Comparison of ENCODE assay signal across 8 mouse cellular contexts in genomic region chr9:106370620-106371383, GRCm38 (mm10). TPM values are rescaled to one million over a fixed set of nuclear protein-coding genes. Genes with fewer than 3 reads are reported as not detected.
DNase-seq lines count a peak whose midpoint lies in the region; ATAC-seq and TF ChIP-seq lines count a peak whose summit lies in the region.

No protein-coding gene starts in this region.

- H3ac ChIP-seq in myocyte (ENCODE audit: control insufficient read depth, insufficient read length) = peak overlapping the region; percentile 68

- no peak for TF ChIP-seq CTCF in hindbrain, postnatal 0 days (IDR thresholded peaks at IDR 0.05; ENCODE audit: low read depth)

- H3K27me3 ChIP-seq in embryonic facial prominence, embryonic 15.5 days = no peaks in the 10 kb centered on the region
- H3K27me3 ChIP-seq in hindbrain, postnatal 0 days (ENCODE audit: insufficient read depth, low read length) = no peaks in the 10 kb centered on the region
- H3K27me3 ChIP-seq in myocyte (ENCODE audit: control insufficient read depth, insufficient read depth, insufficient read length) = no peaks in the 10 kb centered on the region

- WGBS in embryonic facial prominence, embryonic 15.5 days = 28% methylated on average over 30 of the region's 30 CpGs
- 83% methylated on average over 30 of the region's 30 CpGs for WGBS in hindbrain, postnatal 0 days

- H3K4me1 ChIP-seq in embryonic facial prominence, embryonic 15.5 days = peaks cover 66% of the 10 kb centered on the region
- peaks cover 24% of the 10 kb centered on the region for H3K4me1 ChIP-seq in hindbrain, postnatal 0 days (ENCODE audit: insufficient read depth, low read length)

- no peaks in the 10 kb centered on the region for H3K9me3 ChIP-seq in embryonic facial prominence, embryonic 15.5 days (replicated peaks)
- H3K9me3 ChIP-seq in hindbrain, postnatal 0 days (ENCODE audit: low read length) = no peaks in the 10 kb centered on the region

- peaks cover 35% of the 10 kb centered on the region for H3K79me2 ChIP-seq in myocyte (ENCODE audit: control insufficient read depth, insufficient read depth)

- peaks cover 35% of the 10 kb centered on the region for H3K36me3 ChIP-seq in embryonic facial prominence, embryonic 15.5 days
- peaks cover 15% of the 10 kb centered on the region for H3K36me3 ChIP-seq in hindbrain, postnatal 0 days (ENCODE audit: insufficient read depth, low read length)
- H3K36me3 ChIP-seq in myocyte (ENCODE audit: control insufficient read depth, insufficient read depth) = no peaks in the 10 kb centered on the region

- H3K27ac ChIP-seq in embryonic facial prominence, embryonic 15.5 days (replicated peaks) = peak overlapping the region; percentile 99
- peak overlapping the region; percentile 36; the same call in 1 of the 2 replicates for H3K27ac ChIP-seq in hindbrain, postnatal 0 days

- H3K9ac ChIP-seq in embryonic facial prominence, embryonic 15.5 days = peak overlapping the region; percentile 95
- H3K9ac ChIP-seq in hindbrain, postnatal 0 days (replicated peaks; ENCODE audit: low read length) = peak overlapping the region; percentile 83

- intact Hi-C loops in left cerebral cortex, postnatal 25 days (cut with DNase I) = loop anchor here (1.0 to 2.0 kb wide), 2 partner anchors 47 to 70 kb away; no protein-coding TSS in a partner anchor
- intact Hi-C loops in left cerebral cortex, postnatal 10 days (cut with DNase I) = no loop called here

- peak overlapping the region; percentile 97 for H3K4me2 ChIP-seq in embryonic facial prominence, embryonic 15.5 days (replicated peaks)
- H3K4me2 ChIP-seq in hindbrain, postnatal 0 days (ENCODE audit: low read depth, low read length) = peak overlapping the region; percentile 98
- H3K4me2 ChIP-seq in myocyte (ENCODE audit: low read depth) = peak overlapping the region; percentile 89

- peak; percentile 41 to 45 for DNase-seq in left cerebral cortex, postnatal 25 days (ENCODE audit: low spot score in 2 of 2)
- DNase-seq in left cerebral cortex, postnatal 10 days (ENCODE audit: extremely low spot score in 1 of 2, low spot score in 2 of 2) = no peak
- DNase-seq in hindbrain, postnatal 0 days (ENCODE audit: low spot score) = no peak
- DNase-seq in ovary, postnatal 14 days (ENCODE audit: low spot score) = no peak
- no peak for DNase-seq in yolk sac, embryonic 10.5 days (ENCODE audit: low spot score)
- DNase-seq in layer of hippocampus, adult 9-10 months (ENCODE audit: low spot score) = no peak

- ATAC-seq in embryonic facial prominence, embryonic 15.5 days (ENCODE audit: insufficient number of reproducible peaks, low FRiP score, low TSS enrichment, low read depth) = no peak
- no peak for ATAC-seq in hindbrain, postnatal 0 days

- TF ChIP-seq POLR2A in myocyte (IDR thresholded peaks at IDR 0.05; ENCODE audit: insufficient read length, low read depth) = no peak

- H3K4me3 ChIP-seq in embryonic facial prominence, embryonic 15.5 days (replicated peaks) = peak overlapping the region; percentile 93
- peak overlapping the region; percentile 78 for H3K4me3 ChIP-seq in hindbrain, postnatal 0 days (ENCODE audit: low read length)
- H3K4me3 ChIP-seq in myocyte = peak overlapping the region; percentile 78

TF ChIP-seq in myocyte, 11 proteins besides CTCF, POLR2A, EP300 and RAD21:
- TF ChIP-seq TCF12 (IDR thresholded peaks at IDR 0.05; ENCODE audit: insufficient read depth, poor library complexity, severe bottlenecking) (no peak), POLR2AphosphoS2 (IDR thresholded peaks at IDR 0.05; ENCODE audit: insufficient read length, low read depth) (peak; percentile 28)

RNA-seq across cellular contexts. Expression of gene Dusp7, which starts 2.4 kb away (rescaled TPM):
- 100 to 1,000 TPM; 101 to 109 TPM for total RNA-seq in left cerebral cortex, postnatal 25 days (2021)
- total RNA-seq in left cerebral cortex, postnatal 10 days (2021) = 10 to 100 TPM; 80.7 to 82.0 TPM
- polyA plus RNA-seq in embryonic facial prominence, embryonic 15.5 days (2015; fragmentation: Nextera tagmentation; extraction: Ambion mirVana) = 42.3 and 44.2 TPM in 2 replicates
- total RNA-seq in hindbrain, postnatal 0 days (2014; rRNA removed) = 56.0 and 66.4 TPM in 2 replicates
- polyA plus RNA-seq in hindbrain, postnatal 0 days (2015; fragmentation: Nextera tagmentation; extraction: Ambion mirVana) = 12.7 and 13.7 TPM in 2 replicates
- 8.9 TPM for polyA plus RNA-seq in myocyte (2012; fragmentation: generic; extraction: Trizol)

RNA-seq across cellular contexts. Expression of gene Rpl29, which starts 58.5 kb away (rescaled TPM):
- total RNA-seq in left cerebral cortex, postnatal 25 days (2021) = 100 to 1,000 TPM; 289 to 302 TPM
- 100 to 1,000 TPM; 378 to 397 TPM for total RNA-seq in left cerebral cortex, postnatal 10 days (2021)
- 943 and 957 TPM in 2 replicates for polyA plus RNA-seq in embryonic facial prominence, embryonic 15.5 days (2015; fragmentation: Nextera tagmentation; extraction: Ambion mirVana)
- 691 and 792 TPM in 2 replicates for total RNA-seq in hindbrain, postnatal 0 days (2014; rRNA removed)
- 689 and 691 TPM in 2 replicates for polyA plus RNA-seq in hindbrain, postnatal 0 days (2015; fragmentation: Nextera tagmentation; extraction: Ambion mirVana)
- 45.1 TPM for polyA plus RNA-seq in myocyte (2012; fragmentation: generic; extraction: Trizol)

Comparison
In these comparisons a context has a peak if more than half of its experiments do, and no peak if none do; other contexts are left out.
1. DNase-seq: peak in left cerebral cortex, postnatal 25 days (2 of 2); none in left cerebral cortex, postnatal 10 days (0 of 2), hindbrain, postnatal 0 days (single experiment), ovary, postnatal 14 days (single experiment), yolk sac, embryonic 10.5 days (single experiment) and layer of hippocampus, adult 9-10 months (single experiment).
2. Peak in every context shown above with its lines, with median percentiles within 50 percentile points of each other: H3K4me2 ChIP-seq and H3K4me3 ChIP-seq.